Mouse (Mus musculus) ES-Bruce4 (cell line): ENCODE measurements at regions not wholly inside any gene's neighbourhood (a gene's known extent, or its start where the extent isn't known, plus 50 kb on each side); places are given as distances from the start of the nearest gene placed in this dataset.

ENCODE experiments used
- CTCF ChIP-seq: IDR thresholded peaks from one replicate; pipeline ENCODE4 v1.8.1; 2011; ENCODE audit warnings: low read depth, low read length
- EP300 ChIP-seq: IDR thresholded peaks from 2 replicates; pipeline ENCODE4 v1.6.1; 2011; ENCODE audit warnings: low read depth, low read length; ENCODE audit not compliant: insufficient read depth
- POLR2A ChIP-seq: IDR thresholded peaks from one replicate; pipeline ENCODE4 v1.8.1; 2011; ENCODE audit warnings: low read length; ENCODE audit not compliant: insufficient read depth

GRCm38 (mm10) chr16:5527936-5528335, 272.2 kb upstream of the Eef2kmt start:
- TF ChIP-seq EP300 (no peak), POLR2A (no peak), CTCF (no peak)
